Mouse (Mus musculus) heart, adult 18-20 months (tissue): ENCODE data around the gene Csmd2. TPM values are rescaled to one million over a fixed set of nuclear protein-coding genes. Genes with fewer than 3 reads are reported as not detected.
"Not testable (repeated sequence)": the region's sequence is repeated elsewhere in the genome, so short reads cannot be mapped to it uniquely, and the experiment has no call there.

Experiments used
- DNase-seq, 2 experiments: peaks; one replicate each; pipeline ENCODE4 v3.0.0; 2021 to 2022; ENCODE audit warnings: mixed read lengths in 1 of 2
- total RNA-seq, 2 experiments: library from RNA; stranded (reverse); gene quantifications; 2 replicates each; pipeline ENCODE4 v1.2.3; 2021

The Csmd2 gene
- total RNA-seq, 2 experiments from 2014 or later: not detected

- peak in 1 of 2 experiments; percentile 10 for DNase-seq
These were observed 55.0 kb downstream of the Csmd2 start for GRCm38 (mm10) chr4:128042626-128043025.

DNA sequence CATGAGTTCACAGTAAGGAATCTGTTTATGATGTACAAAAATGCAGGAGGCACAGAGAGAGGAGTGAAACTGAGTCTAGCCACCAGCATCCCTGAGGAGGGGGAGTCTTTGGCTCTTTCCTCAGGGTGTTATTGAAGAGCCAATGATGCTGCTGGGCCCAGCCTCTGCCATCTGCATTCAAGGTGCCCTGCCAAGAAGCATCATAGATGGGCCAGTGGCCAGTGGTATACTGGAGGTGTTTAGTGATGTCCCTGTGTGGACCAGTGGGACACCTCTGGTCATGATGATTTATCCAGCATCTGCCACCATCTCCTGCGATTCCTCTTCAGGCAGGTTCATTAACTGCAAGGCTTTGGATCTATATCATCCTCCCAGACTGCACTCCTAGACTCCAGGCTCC lies 61.1 kb downstream of the Csmd2 start:
- no peak for DNase-seq

GRCm38 (mm10) chr4:128052701-128053100 lies 65.0 kb downstream of the Csmd2 start:
- no peak for DNase-seq

GRCm38 (mm10) chr4:128061274-128061673 lies 73.6 kb downstream of the Csmd2 start:
- DNase-seq: not testable (repeated sequence)

GRCm38 (mm10) chr4:128067189-128067588 lies 79.5 kb downstream of the Csmd2 start:
- no peak for DNase-seq

DNA sequence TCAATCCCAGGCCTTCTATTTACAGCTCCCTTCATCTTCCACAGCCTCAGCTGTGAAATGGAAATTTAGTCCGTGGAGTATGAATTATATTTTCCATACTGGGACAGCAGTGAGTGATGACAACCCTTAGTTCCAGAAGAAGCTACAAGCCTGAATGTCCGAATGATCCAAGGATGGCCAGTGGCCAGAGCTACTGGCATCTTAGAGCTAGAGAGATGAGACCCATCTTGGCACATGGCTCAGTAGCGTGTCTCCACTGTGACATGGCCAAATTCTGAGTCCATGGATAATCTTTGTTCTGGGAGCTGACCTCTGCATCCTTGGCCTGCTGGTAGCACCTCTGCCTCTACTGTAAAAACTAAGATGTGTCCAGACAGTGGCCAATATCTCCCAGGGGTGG lies 96.8 kb downstream of the Csmd2 start:
- DNase-seq: no peak

GRCm38 (mm10) chr4:128085096-128085495 lies 97.4 kb downstream of the Csmd2 start:
- DNase-seq: no peak

DNA sequence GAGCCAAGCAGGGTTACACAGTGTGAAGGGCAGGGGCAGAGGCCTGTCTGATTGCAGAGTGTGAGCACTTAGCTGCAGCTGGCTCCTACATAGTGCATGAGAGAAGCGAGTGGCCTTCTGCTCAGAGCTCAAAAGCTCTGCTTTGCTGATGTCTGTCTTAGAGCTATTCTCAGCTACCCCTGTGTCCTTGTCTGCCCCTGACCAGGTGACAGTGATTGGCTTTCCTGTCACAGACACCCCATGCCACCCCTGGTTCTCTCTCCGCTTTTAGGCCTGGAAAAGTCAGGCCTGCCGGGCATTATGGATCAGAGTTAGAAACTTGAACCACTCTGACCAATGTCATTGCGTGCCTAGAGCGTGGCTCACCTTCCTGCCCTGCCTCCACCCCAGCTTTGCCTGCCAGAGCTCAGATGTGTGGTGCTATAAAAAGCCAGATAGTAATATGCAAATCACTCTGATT lies 99.5 kb downstream of the Csmd2 start:
- DNase-seq: peak; percentile 52 to 62

GRCm38 (mm10) chr4:128087704-128088103 lies 100.0 kb downstream of the Csmd2 start:
- DNase-seq: peak in 1 of 2 experiments; percentile 3

- no peak for DNase-seq
These were observed 100.6 kb downstream of the Csmd2 start for GRCm38 (mm10) chr4:128088264-128088663.

GRCm38 (mm10) chr4:128091938-128092337 lies 104.3 kb downstream of the Csmd2 start:
- DNase-seq: no peak

DNA sequence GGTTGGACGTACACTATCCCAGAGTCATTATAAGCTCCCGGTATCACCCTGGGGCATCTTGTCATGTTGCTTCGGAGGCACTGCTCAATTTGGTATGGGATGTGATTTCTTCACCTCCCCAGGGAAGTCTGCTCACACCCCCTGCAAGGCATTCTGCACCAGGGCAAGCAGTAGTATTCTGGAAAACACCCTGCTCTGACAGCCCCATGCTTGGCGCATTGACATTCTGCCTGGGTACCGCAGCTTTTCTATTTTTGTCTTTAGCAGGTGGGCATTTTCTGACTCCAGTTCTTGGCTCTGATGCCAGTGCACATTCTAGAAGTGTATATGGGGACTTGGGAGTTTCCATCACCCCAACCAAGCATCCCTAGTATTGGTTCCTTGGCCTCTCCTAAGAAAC lies 111.9 kb downstream of the Csmd2 start:
- DNase-seq: no peak

DNA sequence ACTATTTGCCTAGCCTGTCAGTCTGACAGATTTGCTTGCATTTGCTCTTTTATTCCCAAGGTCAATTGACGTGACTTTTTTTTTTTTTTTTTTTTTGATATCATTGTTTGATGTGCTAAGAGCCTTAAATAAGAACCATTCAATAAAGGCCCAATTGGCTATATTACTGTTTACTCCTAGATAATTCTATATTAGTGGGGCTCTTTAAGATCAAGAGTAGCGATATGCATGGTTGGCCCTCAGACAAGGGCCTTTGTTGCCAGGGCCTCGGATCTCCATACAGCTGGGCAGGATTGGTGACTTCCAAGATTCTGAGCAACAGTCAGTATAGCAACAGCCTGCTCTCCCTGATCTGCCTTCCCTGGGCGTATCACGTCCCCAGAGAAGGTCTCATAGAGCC lies 112.9 kb downstream of the Csmd2 start:
- DNase-seq: no peak

GRCm38 (mm10) chr4:128116331-128116730 lies 128.7 kb downstream of the Csmd2 start:
- DNase-seq: no peak

DNA sequence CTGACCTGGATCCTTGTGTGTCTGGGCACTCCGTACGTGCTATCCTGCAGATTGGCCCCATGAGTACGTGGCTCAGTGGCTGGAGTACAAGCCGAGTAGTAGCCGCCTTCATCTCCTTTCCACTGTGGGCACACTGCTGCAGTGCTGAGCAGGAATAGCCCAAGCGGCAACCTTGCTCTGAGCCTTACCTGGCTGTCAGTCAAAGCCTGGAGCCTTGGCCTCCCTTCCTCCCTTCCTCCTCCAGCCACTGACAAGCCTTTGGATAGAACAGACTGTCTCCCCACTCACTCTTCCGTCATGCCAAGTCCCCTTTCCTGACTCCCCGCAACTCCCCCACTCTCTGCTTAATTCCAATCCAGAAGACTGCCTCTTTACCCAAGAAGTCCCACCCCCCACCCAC lies 135.6 kb downstream of the Csmd2 start:
- no peak for DNase-seq

- DNase-seq: no peak
These were observed 137.1 kb downstream of the Csmd2 start for GRCm38 (mm10) chr4:128124738-128125137.

DNA sequence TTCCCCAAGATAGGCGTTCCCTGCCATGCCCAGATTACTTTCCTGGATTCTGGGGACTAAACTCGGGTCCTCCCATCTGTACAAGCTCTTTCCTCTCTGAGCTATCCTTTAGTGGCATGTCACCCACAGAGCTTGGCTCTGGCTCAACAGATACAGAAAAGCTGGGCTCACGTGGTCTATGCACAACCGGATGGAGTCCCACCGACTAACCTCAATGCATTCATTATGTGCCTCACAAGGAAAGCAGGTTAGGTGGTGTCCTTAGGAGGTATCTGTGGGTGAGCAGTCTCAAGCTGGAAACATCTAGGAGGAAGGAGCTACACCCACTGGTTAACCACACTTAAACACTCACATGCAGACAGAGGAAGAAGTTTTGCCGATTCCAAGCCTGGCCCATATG lies 140.9 kb downstream of the Csmd2 start:
- no peak for DNase-seq

- no peak for DNase-seq
These were observed 143.0 kb downstream of the Csmd2 start for GRCm38 (mm10) chr4:128130611-128131142.

DNA sequence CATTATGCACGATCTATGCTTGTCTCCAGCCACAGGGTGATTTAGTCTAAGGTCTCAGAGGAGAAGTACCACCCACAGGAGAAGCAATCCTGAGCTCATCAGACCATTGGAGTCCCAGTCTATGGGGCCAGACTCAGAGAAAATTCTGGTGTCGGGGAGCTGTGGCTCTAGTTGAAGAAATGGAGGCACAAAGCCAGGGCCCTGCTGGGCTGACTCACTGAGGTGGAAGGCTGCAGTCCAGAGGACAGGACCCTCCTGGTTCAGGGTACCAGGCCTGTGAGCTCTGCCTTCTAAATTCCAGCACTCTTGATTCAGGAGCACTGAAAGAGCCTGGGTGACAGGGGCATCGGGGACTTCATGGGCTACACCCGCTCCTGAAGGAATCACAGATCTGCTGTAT lies 144.0 kb downstream of the Csmd2 start:
- no peak for DNase-seq

GRCm38 (mm10) chr4:128132876-128133646 lies 145.4 kb downstream of the Csmd2 start:
- DNase-seq: no peak

DNA sequence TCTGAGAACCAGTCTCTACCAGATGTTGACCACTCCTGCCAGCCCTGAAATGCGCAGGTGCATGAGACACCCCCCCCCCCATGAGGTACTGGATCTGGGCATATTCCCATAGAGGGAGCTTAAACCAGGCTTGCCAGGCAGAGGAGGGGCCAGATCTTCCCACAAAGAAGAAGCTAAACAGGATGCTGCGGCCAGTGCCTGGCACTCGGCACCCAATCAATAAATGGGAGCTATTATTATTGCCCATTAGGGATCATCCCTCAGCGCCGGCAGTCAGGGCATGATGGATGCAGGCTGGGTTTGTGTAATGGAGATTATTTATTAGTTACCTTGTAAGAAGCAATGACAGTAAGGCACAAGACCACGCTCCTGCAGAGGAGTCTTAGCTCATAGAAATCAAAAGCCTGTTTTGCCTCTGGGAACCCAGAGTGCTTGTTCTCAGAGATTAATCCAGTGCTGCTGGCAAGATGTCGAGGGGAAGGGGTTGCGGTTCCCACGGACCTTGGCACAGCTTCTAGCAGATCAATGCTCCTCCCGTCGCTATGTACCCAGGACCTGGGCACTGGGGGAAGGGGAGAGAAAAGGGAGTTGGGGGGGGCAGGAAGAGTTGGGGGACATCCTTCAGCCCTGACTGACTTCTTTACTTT lies 146.8 kb downstream of the Csmd2 start:
- DNase-seq: no peak

- DNase-seq: no peak
These were observed 147.5 kb downstream of the Csmd2 start for GRCm38 (mm10) chr4:128135014-128135622.

DNA sequence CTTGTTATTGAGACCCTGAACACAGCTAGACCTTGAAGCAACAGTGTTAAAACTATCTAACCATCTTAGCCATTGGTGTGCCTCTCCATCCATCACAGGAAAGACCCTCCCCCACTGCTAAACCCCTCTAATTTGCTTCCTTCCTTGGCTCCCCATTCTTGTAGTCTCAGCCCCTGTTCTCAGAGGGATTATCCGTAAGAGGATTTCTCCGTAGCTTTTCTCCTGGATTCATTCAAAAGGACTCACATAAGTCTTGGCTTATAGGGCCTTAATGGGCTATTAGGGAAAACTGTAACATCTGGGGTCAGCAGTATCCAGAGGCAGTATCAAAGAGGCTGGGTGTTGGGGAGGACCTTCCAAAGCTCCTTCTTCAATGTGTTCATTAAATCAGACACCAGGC lies 152.3 kb downstream of the Csmd2 start:
- no peak for DNase-seq
